Mouse (Mus musculus): Measurements from ENCODE around the gene Pcgf2. TPM values are rescaled to one million over a fixed set of nuclear protein-coding genes. Genes with fewer than 3 reads are reported as not detected.

The Pcgf2 gene
- total RNA-seq, 1 experiment: 20.1 TPM

GRCm38 (mm10) chr11:97744718-97745330 is 44.5 kb upstream of the Pcgf2 start:
- peak; percentile 99 for DNase-seq (ENCODE audit: low read depth, low spot score)
- TF ChIP-seq ZNF384 (IDR thresholded peaks at IDR 0.05; ENCODE audit: low read depth, low read length): no peak
- no peak for TF ChIP-seq ZC3H11A (IDR thresholded peaks at IDR 0.05; ENCODE audit: borderline replicate concordance, low read depth, low read length)
- peak; percentile 63; the same call in 1 of the 2 replicates for TF ChIP-seq HCFC1 (IDR thresholded peaks at IDR 0.05; ENCODE audit: borderline replicate concordance, insufficient read depth, low read length)
- no peak for TF ChIP-seq MAFK (IDR thresholded peaks at IDR 0.05; ENCODE audit: insufficient read depth, low read depth, low read length)
- no peak for TF ChIP-seq CHD2 (IDR thresholded peaks at IDR 0.05; ENCODE audit: low read depth, low read length)
- peak overlapping the region; percentile 91 to 98 for H3K4me3 ChIP-seq (ENCODE audit: insufficient read depth in 1 of 2, low read depth in 1 of 2, low read length in 2 of 2, poor library complexity in 1 of 2, severe bottlenecking in 1 of 2)
- H3K9me3 ChIP-seq (ENCODE audit: control insufficient read depth, insufficient read depth, low read depth, low read length): no peaks in the 10 kb centered on the region
- peak overlapping the region; percentile 93 for H3K9ac ChIP-seq (ENCODE audit: insufficient read depth, low read depth, low read length, poor library complexity, severe bottlenecking)
- peaks cover 5% of the 10 kb centered on the region; the same call in 1 of the 2 replicates for H3K36me3 ChIP-seq (ENCODE audit: control insufficient read depth, insufficient read depth, low read length, poor library complexity, severe bottlenecking)
- H3K27ac ChIP-seq (ENCODE audit: insufficient read depth, low read depth, low read length, poor library complexity, severe bottlenecking): peak overlapping the region; percentile 93
- in situ Hi-C loops (cut with MboI; ENCODE audit: low sequenced_read_pairs in 2 of 2, unreplicated experiment in 2 of 2): no loop called here
- peaks cover 0 to 27% of the 10 kb centered on the region in 2 experiments; a peak in 2 of 4 replicates for H3K4me1 ChIP-seq (ENCODE audit: control insufficient read depth in 2 of 2, insufficient read depth in 2 of 2, low read length in 2 of 2, poor library complexity in 1 of 2)

- TF ChIP-seq CHD2 (IDR thresholded peaks at IDR 0.05; ENCODE audit: low read depth, low read length) (no peak), MAFK (IDR thresholded peaks at IDR 0.05; ENCODE audit: insufficient read depth, low read depth, low read length) (no peak), ZC3H11A (IDR thresholded peaks at IDR 0.05; ENCODE audit: borderline replicate concordance, low read depth, low read length) (no peak), ZNF384 (IDR thresholded peaks at IDR 0.05; ENCODE audit: low read depth, low read length) (no peak), HCFC1 (IDR thresholded peaks at IDR 0.05; ENCODE audit: borderline replicate concordance, insufficient read depth, low read length) (no peak)
- peak within 1 kb of the TSS; percentile 93 for H3K27ac ChIP-seq (ENCODE audit: insufficient read depth, low read depth, low read length, poor library complexity, severe bottlenecking)
- peak within 1 kb of the TSS; percentile 91 to 98 for H3K4me3 ChIP-seq (ENCODE audit: insufficient read depth in 1 of 2, low read depth in 1 of 2, low read length in 2 of 2, poor library complexity in 1 of 2, severe bottlenecking in 1 of 2)
- H3K9ac ChIP-seq (ENCODE audit: insufficient read depth, low read depth, low read length, poor library complexity, severe bottlenecking): peak within 1 kb of the TSS; percentile 93
- no peaks in the 10 kb centered on the region for H3K9me3 ChIP-seq (ENCODE audit: control insufficient read depth, insufficient read depth, low read depth, low read length)
- H3K36me3 ChIP-seq (ENCODE audit: control insufficient read depth, insufficient read depth, low read length, poor library complexity, severe bottlenecking): peaks cover 5% of the 10 kb centered on the region; the same call in 1 of the 2 replicates
- DNase-seq (ENCODE audit: low read depth, low spot score): no peak
- H3K4me1 ChIP-seq (ENCODE audit: control insufficient read depth in 2 of 2, insufficient read depth in 2 of 2, low read length in 2 of 2, poor library complexity in 1 of 2): peaks cover 0 to 27% of the 10 kb centered on the region in 2 experiments; a peak in 2 of 4 replicates
- in situ Hi-C loops (cut with MboI; ENCODE audit: low sequenced_read_pairs in 2 of 2, unreplicated experiment in 2 of 2): no loop called here
These were observed 43.9 kb upstream of the Pcgf2 start, which contains the start of gene Pip4k2b for GRCm38 (mm10) chr11:97744063-97744717. Gene Pip4k2b, minus strand, starts transcription at chr11:97744704.

- Histone ChIP-seq H3K36me3 (ENCODE audit: control insufficient read depth, insufficient read depth, low read length, poor library complexity, severe bottlenecking) (peaks cover 3% of the 10 kb centered on the region; the same call in 1 of the 2 replicates), H3K9ac (ENCODE audit: insufficient read depth, low read depth, low read length, poor library complexity, severe bottlenecking) (peak overlapping the region; percentile 91), H3K4me3 (ENCODE audit: insufficient read depth in 1 of 2, low read depth in 1 of 2, low read length in 2 of 2, poor library complexity in 1 of 2, severe bottlenecking in 1 of 2) (peak overlapping the region; percentile 84 to 98), H3K4me1 (ENCODE audit: control insufficient read depth in 2 of 2, insufficient read depth in 2 of 2, low read length in 2 of 2, poor library complexity in 1 of 2) (peaks cover 0 to 27% of the 10 kb centered on the region in 2 experiments; a peak in 2 of 4 replicates), H3K27ac (ENCODE audit: insufficient read depth, low read depth, low read length, poor library complexity, severe bottlenecking) (no peak overlapping the region), H3K9me3 (ENCODE audit: control insufficient read depth, insufficient read depth, low read depth, low read length) (no peaks in the 10 kb centered on the region)
- in situ Hi-C loops (cut with MboI; ENCODE audit: low sequenced_read_pairs in 2 of 2, unreplicated experiment in 2 of 2): no loop called here
- DNase-seq (ENCODE audit: low read depth, low spot score): no peak
- TF ChIP-seq HCFC1 (IDR thresholded peaks at IDR 0.05; ENCODE audit: borderline replicate concordance, insufficient read depth, low read length) (no peak), ZNF384 (IDR thresholded peaks at IDR 0.05; ENCODE audit: low read depth, low read length) (no peak), ZC3H11A (IDR thresholded peaks at IDR 0.05; ENCODE audit: borderline replicate concordance, low read depth, low read length) (no peak), MAFK (IDR thresholded peaks at IDR 0.05; ENCODE audit: insufficient read depth, low read depth, low read length) (no peak), CHD2 (IDR thresholded peaks at IDR 0.05; ENCODE audit: low read depth, low read length) (no peak)
These were observed 43.1 kb upstream of the Pcgf2 start for GRCm38 (mm10) chr11:97743423-97743822.

- peaks cover 0 to 27% of the 10 kb centered on the region in 2 experiments; a peak in 2 of 4 replicates for H3K4me1 ChIP-seq (ENCODE audit: control insufficient read depth in 2 of 2, insufficient read depth in 2 of 2, low read length in 2 of 2, poor library complexity in 1 of 2)
- TF ChIP-seq CHD2 (IDR thresholded peaks at IDR 0.05; ENCODE audit: low read depth, low read length) (no peak), HCFC1 (IDR thresholded peaks at IDR 0.05; ENCODE audit: borderline replicate concordance, insufficient read depth, low read length) (no peak), ZNF384 (IDR thresholded peaks at IDR 0.05; ENCODE audit: low read depth, low read length) (no peak), ZC3H11A (IDR thresholded peaks at IDR 0.05; ENCODE audit: borderline replicate concordance, low read depth, low read length) (no peak)
- no peak overlapping the region for H3K27ac ChIP-seq (ENCODE audit: insufficient read depth, low read depth, low read length, poor library complexity, severe bottlenecking)
- in situ Hi-C loops (cut with MboI; ENCODE audit: low sequenced_read_pairs in 2 of 2, unreplicated experiment in 2 of 2): no loop called here
- peak overlapping the region; percentile 34; the same call in 1 of the 2 replicates for H3K9ac ChIP-seq (ENCODE audit: insufficient read depth, low read depth, low read length, poor library complexity, severe bottlenecking)
- no peaks in the 10 kb centered on the region for H3K9me3 ChIP-seq (ENCODE audit: control insufficient read depth, insufficient read depth, low read depth, low read length)
- no peak for DNase-seq (ENCODE audit: low read depth, low spot score)
- peaks cover 3% of the 10 kb centered on the region; the same call in 1 of the 2 replicates for H3K36me3 ChIP-seq (ENCODE audit: control insufficient read depth, insufficient read depth, low read length, poor library complexity, severe bottlenecking)
- no peak overlapping the region; a peak in 1 of 4 replicates for H3K4me3 ChIP-seq (ENCODE audit: insufficient read depth in 1 of 2, low read depth in 1 of 2, low read length in 2 of 2, poor library complexity in 1 of 2, severe bottlenecking in 1 of 2)
These were observed 42.3 kb upstream of the Pcgf2 start for GRCm38 (mm10) chr11:97742591-97742990.
